Mouse (Mus musculus): ENCODE results near the gene Ear14. TPM values are rescaled to one million over a fixed set of nuclear protein-coding genes. Genes with fewer than 3 reads are reported as not detected.

Gene Ear14
- polyA plus RNA-seq, 1 experiment from 2014 or later: not detected

Other genes starting within 250 kb of the Ear14 start
- gene Pnp2, start 247.4 kb upstream of the Ear14 start, polyA plus RNA-seq (2015; fragmentation: Nextera tagmentation; extraction: Ambion mirVana): 0.18 and 0.41 TPM in 2 replicates
- 0.36 and 0.42 TPM in 2 replicates for gene Rnase10, start 195.6 kb upstream of the Ear14 start, polyA plus RNA-seq (2015; fragmentation: Nextera tagmentation; extraction: Ambion mirVana)
- not detected in 2 replicates for gene Rnase9, start 161.5 kb upstream of the Ear14 start, polyA plus RNA-seq (2015; fragmentation: Nextera tagmentation; extraction: Ambion mirVana)
- gene Rnase11, start 153.2 kb upstream of the Ear14 start, polyA plus RNA-seq (2015; fragmentation: Nextera tagmentation; extraction: Ambion mirVana): not detected in 2 replicates
- not detected in 2 replicates for gene Rnase12, start 145.7 kb upstream of the Ear14 start, polyA plus RNA-seq (2015; fragmentation: Nextera tagmentation; extraction: Ambion mirVana)
- gene Olfr750, start 129.0 kb upstream of the Ear14 start, polyA plus RNA-seq (2015; fragmentation: Nextera tagmentation; extraction: Ambion mirVana): not detected in 2 replicates
- 26.3 and 31.6 TPM in 2 replicates for gene Rnase4, start 112.3 kb upstream of the Ear14 start, polyA plus RNA-seq (2015; fragmentation: Nextera tagmentation; extraction: Ambion mirVana)
- 4.1 TPM in 2 replicates for gene Ang, start 112.2 kb upstream of the Ear14 start, polyA plus RNA-seq (2015; fragmentation: Nextera tagmentation; extraction: Ambion mirVana)
- gene Eddm3b, start 89.0 kb upstream of the Ear14 start, polyA plus RNA-seq (2015; fragmentation: Nextera tagmentation; extraction: Ambion mirVana): not detected in 2 replicates
- gene Rnase6, start 79.5 kb upstream of the Ear14 start, polyA plus RNA-seq (2015; fragmentation: Nextera tagmentation; extraction: Ambion mirVana): 0.66 and 1.2 TPM in 2 replicates
- gene Rnase1, start 56.6 kb upstream of the Ear14 start, polyA plus RNA-seq (2015; fragmentation: Nextera tagmentation; extraction: Ambion mirVana): 0.96 and 1.2 TPM in 2 replicates
- not detected in 2 replicates for gene Rnase2b, start 41.1 kb upstream of the Ear14 start, polyA plus RNA-seq (2015; fragmentation: Nextera tagmentation; extraction: Ambion mirVana)
- gene Ang2, start 4.2 kb upstream of the Ear14 start, polyA plus RNA-seq (2015; fragmentation: Nextera tagmentation; extraction: Ambion mirVana): not detected in 2 replicates
- not detected in 2 replicates for gene Rnase2a, start 52.7 kb downstream of the Ear14 start, polyA plus RNA-seq (2015; fragmentation: Nextera tagmentation; extraction: Ambion mirVana)
- not detected in 2 replicates for gene Gm7247, start 158.4 kb downstream of the Ear14 start, polyA plus RNA-seq (2015; fragmentation: Nextera tagmentation; extraction: Ambion mirVana)
- gene Vmn2r88, start 207.4 kb downstream of the Ear14 start, polyA plus RNA-seq (2015; fragmentation: Nextera tagmentation; extraction: Ambion mirVana): not detected in 2 replicates
- gene Vmn2r89, start 248.5 kb downstream of the Ear14 start, polyA plus RNA-seq (2015; fragmentation: Nextera tagmentation; extraction: Ambion mirVana): not detected in 2 replicates

Measured in heart, embryonic 15.5 days (tissue).